Comparison of ENCODE assay signal across 10 mouse cellular contexts in genomic region chr2:155630590-155631416, GRCm38 (mm10). TPM values are rescaled to one million over a fixed set of nuclear protein-coding genes. Genes with fewer than 3 reads are reported as not detected.
DNase-seq lines count a peak whose midpoint lies in the region; ATAC-seq and TF ChIP-seq lines count a peak whose summit lies in the region.
"Had no signal": no experiment of that assay in that cellular context is flagged by ENCODE, and none has a peak within 500 bp of the region (broad histone marks: within the 10 kb centered on the region; RNA-seq: fewer than 3 reads in every experiment).

No protein-coding gene starts in this region.

- no peak overlapping the region for H3K9ac ChIP-seq in heart, embryonic 15.5 days
- H3K9ac ChIP-seq in ES-Bruce4 (ENCODE audit: low read depth, poor library complexity, severe bottlenecking) = peak overlapping the region; percentile 17; the same call in 1 of the 2 replicates
- no peak overlapping the region; the same call in 1 of the 2 replicates for H3K9ac ChIP-seq in limb, embryonic 12.5 days (replicated peaks)
- H3K9ac ChIP-seq: limb, embryonic 15.5 days had no signal

- peaks cover 35% of the 10 kb centered on the region for H3K4me1 ChIP-seq in heart, embryonic 15.5 days (replicated peaks)
- no peaks in the 10 kb centered on the region for H3K4me1 ChIP-seq in ES-Bruce4 (ENCODE audit: control insufficient read depth, insufficient read depth, low read length)
- peaks cover 24% of the 10 kb centered on the region for H3K4me1 ChIP-seq in limb, embryonic 12.5 days (replicated peaks)

- TF ChIP-seq EP300 in ES-Bruce4 (IDR thresholded peaks at IDR 0.05; ENCODE audit: insufficient read depth, low read depth, low read length) = no peak

- intact Hi-C loops in heart, postnatal 14 days (cut with DNase I) = no loop called here

- 0 out of 2 replicates have a peak overlapping the region, but pooled peaks have one; percentile 4 for H3K27ac ChIP-seq in heart, embryonic 15.5 days
- no peak overlapping the region for H3K27ac ChIP-seq in ES-Bruce4 (ENCODE audit: insufficient read depth, low read length)
- H3K27ac ChIP-seq in limb, embryonic 12.5 days = no peak overlapping the region
- H3K27ac ChIP-seq: limb, embryonic 15.5 days had no signal

- ATAC-seq in heart, embryonic 15.5 days (replicated peaks; ENCODE audit: insufficient number of reproducible peaks, insufficient read depth, low FRiP score, low read depth) = no peak
- no peak for ATAC-seq in limb, embryonic 12.5 days (ENCODE audit: insufficient number of reproducible peaks, insufficient read depth, low FRiP score, low TSS enrichment, low read depth)

- 38% methylated on average over 43 of the region's 43 CpGs for WGBS in heart, embryonic 15.5 days
- WGBS in limb, embryonic 12.5 days = 12% methylated on average over 43 of the region's 43 CpGs

- no peaks in the 10 kb centered on the region for H3K9me3 ChIP-seq in heart, embryonic 15.5 days (replicated peaks)
- H3K9me3 ChIP-seq in ES-Bruce4 (replicated peaks; ENCODE audit: control insufficient read depth, insufficient read depth, low read length, poor library complexity, severe bottlenecking) = no peaks in the 10 kb centered on the region
- no peaks in the 10 kb centered on the region for H3K9me3 ChIP-seq in limb, embryonic 12.5 days
- H3K9me3 ChIP-seq: limb, embryonic 15.5 days had no signal

- peaks cover 39% of the 10 kb centered on the region for H3K27me3 ChIP-seq in heart, embryonic 15.5 days
- no peaks in the 10 kb centered on the region for H3K27me3 ChIP-seq in ES-Bruce4 (ENCODE audit: control insufficient read depth, insufficient read depth, low read length, poor library complexity, severe bottlenecking)
- H3K27me3 ChIP-seq in limb, embryonic 12.5 days = peaks cover 89% of the 10 kb centered on the region

- DNase-seq in heart, postnatal 14 days = no peak
- peak; percentile 58 for DNase-seq in adrenal gland, postnatal 25 days
- DNase-seq in yolk sac, embryonic 10.5 days (ENCODE audit: low spot score) = no peak
- DNase-seq in gastrocnemius, postnatal 25 days = no peak
- DNase-seq in gastrocnemius, postnatal 4 days (ENCODE audit: low spot score in 2 of 2) = no peak
- DNase-seq: heart, postnatal 10 days had no signal

- TF ChIP-seq POLR2A in ES-Bruce4 (IDR thresholded peaks at IDR 0.05; ENCODE audit: insufficient read depth, low read length) = no peak

- no peak overlapping the region for H3K4me3 ChIP-seq in heart, embryonic 15.5 days
- H3K4me3 ChIP-seq in ES-Bruce4 (ENCODE audit: low read depth, low read length) = peak overlapping the region; percentile 56
- H3K4me3 ChIP-seq in limb, embryonic 12.5 days (replicated peaks) = no peak overlapping the region
- H3K4me3 ChIP-seq: limb, embryonic 15.5 days had no signal

- peaks cover 89% of the 10 kb centered on the region for H3K36me3 ChIP-seq in heart, embryonic 15.5 days
- H3K36me3 ChIP-seq in ES-Bruce4 (ENCODE audit: control insufficient read depth, insufficient read depth, low read length, poor library complexity, severe bottlenecking) = no peaks in the 10 kb centered on the region
- peaks cover 48% of the 10 kb centered on the region for H3K36me3 ChIP-seq in limb, embryonic 12.5 days

- TF ChIP-seq CTCF in ES-Bruce4 (IDR thresholded peaks at IDR 0.05; ENCODE audit: low read depth, low read length) = no peak

- H3K4me2 ChIP-seq in heart, embryonic 15.5 days = no peak overlapping the region
- H3K4me2 ChIP-seq in limb, embryonic 12.5 days = peak overlapping the region; percentile 23
- H3K4me2 ChIP-seq: limb, embryonic 15.5 days had no signal

RNA-seq across cellular contexts. Expression of gene Myh7b, which starts 19.8 kb away (rescaled TPM):
- 21.1 and 21.8 TPM in 2 replicates for polyA plus RNA-seq in heart, embryonic 15.5 days (2015; fragmentation: Nextera tagmentation; extraction: Ambion mirVana)
- total RNA-seq in heart, postnatal 14 days (2021) = 10 to 100 TPM; 31.7 to 37.8 TPM
- 0.70 and 1.0 TPM in 2 replicates for polyA plus RNA-seq in ES-Bruce4 (2011; ENCODE audit: insufficient read depth, insufficient read length, low read depth, missing spikeins)
- total RNA-seq in adrenal gland, postnatal 25 days (2021) = 0.24 TPM in 1 of 2 replicates, not detected in the other
- 1.9 and 2.1 TPM in 2 replicates for polyA plus RNA-seq in limb, embryonic 12.5 days (2016; fragmentation: Nextera tagmentation; extraction: Ambion mirVana)
- 1 to 10 TPM in 1 of 2 experiments, under 1 TPM in 1; 0.88 to 5.0 TPM for total RNA-seq in gastrocnemius, postnatal 25 days (2021)
- total RNA-seq in gastrocnemius, postnatal 4 days (2021) = 10 to 100 TPM in 1 of 2 experiments, 1 to 10 TPM in 1; 8.8 to 11.1 TPM

RNA-seq across cellular contexts. Expression of gene Gss, which starts 38.2 kb away (rescaled TPM):
- polyA plus RNA-seq in heart, embryonic 15.5 days (2015; fragmentation: Nextera tagmentation; extraction: Ambion mirVana) = 20.0 and 26.9 TPM in 2 replicates
- 10 to 100 TPM; 14.5 to 15.9 TPM for total RNA-seq in heart, postnatal 14 days (2021)
- 13.4 and 14.8 TPM in 2 replicates for polyA plus RNA-seq in ES-Bruce4 (2011; ENCODE audit: insufficient read depth, insufficient read length, low read depth, missing spikeins)
- total RNA-seq in adrenal gland, postnatal 25 days (2021) = 67.6 and 82.2 TPM in 2 replicates
- 23.8 and 23.9 TPM in 2 replicates for polyA plus RNA-seq in limb, embryonic 12.5 days (2016; fragmentation: Nextera tagmentation; extraction: Ambion mirVana)
- 1 to 10 TPM; 5.6 to 5.9 TPM for total RNA-seq in gastrocnemius, postnatal 25 days (2021)
- total RNA-seq in gastrocnemius, postnatal 4 days (2021) = 10 to 100 TPM; 12.4 to 14.2 TPM
